Mouse (Mus musculus) liver, adult 2 months (tissue): Measurements from ENCODE around the gene Pik3r3.

Experiments
- CTCF ChIP-seq: fragments of 200-500 bp; IDR thresholded peaks from 2 replicates; pipeline ENCODE4 v1.5.1; 2011; ENCODE audit warnings: low read depth, low read length, control low read depth
- POLR2A ChIP-seq: fragments of 200-500 bp; IDR thresholded peaks from 2 replicates; pipeline ENCODE4 v1.6.1; 2011; ENCODE audit warnings: low read length, control low read depth; ENCODE audit not compliant: insufficient read depth; ENCODE audit errors: extremely low read depth

- TF ChIP-seq POLR2A (no peak), CTCF (no peak)
Observed at GRCm38 (mm10) chr4:116220780-116221139, 658 bp upstream of the Pik3r3 start.
